In genomic region chr13:114296556-114296955, GRCm38 (mm10) we compare ENCODE assay signal across 22 mouse cellular contexts.
"Had no signal": no experiment of that assay in that cellular context is flagged by ENCODE, and none has a peak within 500 bp of the region (broad histone marks: within the 10 kb centered on the region; RNA-seq: fewer than 3 reads in every experiment).

No protein-coding gene starts in this region.

- H3K27me3 ChIP-seq: intestine, embryonic 15.5 days; limb, embryonic 12.5 days; limb, embryonic 15.5 days; midbrain, embryonic 15.5 days; neural tube, embryonic 12.5 days; neural tube, embryonic 15.5 days; stomach, embryonic 15.5 days had no signal

- H3K4me1 ChIP-seq: intestine, embryonic 15.5 days; limb, embryonic 12.5 days; limb, embryonic 15.5 days; midbrain, embryonic 15.5 days; neural tube, embryonic 12.5 days; neural tube, embryonic 15.5 days; stomach, embryonic 15.5 days had no signal

- H3K4me2 ChIP-seq: intestine, embryonic 15.5 days; limb, embryonic 12.5 days; limb, embryonic 15.5 days; liver, embryonic 11.5 days; lung, embryonic 14.5 days; midbrain, embryonic 11.5 days; midbrain, embryonic 15.5 days; neural tube, embryonic 12.5 days; neural tube, embryonic 15.5 days; stomach, embryonic 15.5 days had no signal

- H3K9ac ChIP-seq: intestine, embryonic 15.5 days; limb, embryonic 12.5 days; limb, embryonic 15.5 days; liver, embryonic 14.5 days; liver, postnatal 0 days; lung, embryonic 14.5 days; midbrain, embryonic 15.5 days; neural tube, embryonic 12.5 days; neural tube, embryonic 15.5 days; stomach, embryonic 15.5 days had no signal

- H3K9me3 ChIP-seq: intestine, embryonic 15.5 days; limb, embryonic 12.5 days; limb, embryonic 15.5 days; midbrain, embryonic 15.5 days; neural tube, embryonic 12.5 days; neural tube, embryonic 15.5 days; stomach, embryonic 15.5 days had no signal

- DNase-seq: kidney, adult 11 months; kidney, postnatal 10 days; kidney, postnatal 4 days; left cerebral cortex, postnatal 4 days; liver, postnatal 0 days; lung, embryonic 14.5 days; right cerebral cortex, adult 18-20 months; right cerebral cortex, postnatal 14 days; right cerebral cortex, postnatal 4 days; spleen, adult 18-20 months; thymus, postnatal 25 days had no signal

- H3K36me3 ChIP-seq: intestine, embryonic 15.5 days; midbrain, embryonic 15.5 days; neural tube, embryonic 12.5 days; neural tube, embryonic 15.5 days had no signal

- ATAC-seq: intestine, embryonic 15.5 days; liver, postnatal 0 days; lung, postnatal 0 days; midbrain, embryonic 15.5 days had no signal

- H3K27ac ChIP-seq: intestine, embryonic 15.5 days; limb, embryonic 12.5 days; limb, embryonic 15.5 days; liver, embryonic 14.5 days; midbrain, embryonic 15.5 days; neural tube, embryonic 12.5 days; neural tube, embryonic 15.5 days; stomach, embryonic 15.5 days had no signal

- H3K4me3 ChIP-seq: intestine, embryonic 15.5 days; limb, embryonic 12.5 days; limb, embryonic 15.5 days; midbrain, embryonic 15.5 days; neural tube, embryonic 12.5 days; neural tube, embryonic 15.5 days; stomach, embryonic 15.5 days had no signal
